Mouse (Mus musculus) spleen, embryonic (tissue): Measurements from ENCODE around the gene Gopc.

Experiments used
- CTCF ChIA-PET: fragments of 350-600 bp; sonication (Branson Sonifier 250); formaldehyde crosslinking; loops from one replicate; lab custom pipeline; 2022; lab: Charles Lee

Gopc gene

GRCm38 (mm10) chr10:52381845-52382591 lies at the start of gene Gopc:
TSS of gene Gopc (minus strand) at chr10:52382124.
- CTCF ChIA-PET, result interaction anchor here (0.6 to 1.7 kb wide), 2 partner anchors 21 to 165 kb away, joined by 3 to 4 read pairs; no protein-coding TSS in a partner anchor

- CTCF ChIA-PET, result no interaction called here
These were observed 49.0 kb upstream of the Gopc start for GRCm38 (mm10) chr10:52430953-52431352.

GRCm38 (mm10) chr10:52427634-52428415 lies 45.9 kb upstream of the Gopc start:
- CTCF ChIA-PET, result interaction anchor here (1.0 kb wide), 1 partner anchor 9 kb away, joined by 3 read pairs; no protein-coding TSS in a partner anchor

- CTCF ChIA-PET, result no interaction called here
These were observed 44.5 kb upstream of the Gopc start for GRCm38 (mm10) chr10:52426314-52426980.

GRCm38 (mm10) chr10:52423097-52423496 lies 41.2 kb upstream of the Gopc start:
- CTCF ChIA-PET, result interaction anchor here (0.6 kb wide), 1 partner anchor 8 kb away, joined by 4 read pairs; no protein-coding TSS in a partner anchor

GRCm38 (mm10) chr10:52421716-52422115 lies 39.8 kb upstream of the Gopc start:
- CTCF ChIA-PET, result no interaction called here

- CTCF ChIA-PET, result no interaction called here
These were observed 38.6 kb upstream of the Gopc start for GRCm38 (mm10) chr10:52420526-52420925.

- CTCF ChIA-PET, result no interaction called here
These were observed 37.5 kb upstream of the Gopc start for GRCm38 (mm10) chr10:52419402-52419801.

- CTCF ChIA-PET, result interaction anchor here (0.8 kb wide), 1 partner anchor 9 kb away, joined by 3 read pairs; no protein-coding TSS in a partner anchor
These were observed 37.0 kb upstream of the Gopc start for GRCm38 (mm10) chr10:52418931-52419330.

- CTCF ChIA-PET, result interaction anchor here (0.8 kb wide), 1 partner anchor 10 kb away, joined by 3 read pairs; no protein-coding TSS in a partner anchor
These were observed 36.3 kb upstream of the Gopc start for GRCm38 (mm10) chr10:52417998-52418860.

GRCm38 (mm10) chr10:52417299-52417997 lies 35.5 kb upstream of the Gopc start, which contains the start of gene Nus1:
TSS of gene Nus1 (plus strand) at chr10:52417547.
- CTCF ChIA-PET, result no interaction called here

GRCm38 (mm10) chr10:52416458-52416857 lies 34.5 kb upstream of the Gopc start:
- CTCF ChIA-PET, result no interaction called here

- CTCF ChIA-PET, result interaction anchor here (0.6 kb wide), 1 partner anchor 8 kb away, joined by 4 read pairs; no protein-coding TSS in a partner anchor
These were observed 33.1 kb upstream of the Gopc start for GRCm38 (mm10) chr10:52415020-52415419.

GRCm38 (mm10) chr10:52407526-52407925 lies 25.6 kb upstream of the Gopc start:
- CTCF ChIA-PET, result no interaction called here

GRCm38 (mm10) chr10:52405160-52405559 lies 23.2 kb upstream of the Gopc start:
- CTCF ChIA-PET, result no interaction called here

GRCm38 (mm10) chr10:52399722-52400121 lies 17.8 kb upstream of the Gopc start:
- CTCF ChIA-PET, result no interaction called here

GRCm38 (mm10) chr10:52398715-52399114 lies 16.8 kb upstream of the Gopc start:
- CTCF ChIA-PET, result no interaction called here

GRCm38 (mm10) chr10:52396647-52397046 lies 14.7 kb upstream of the Gopc start:
- CTCF ChIA-PET, result no interaction called here

GRCm38 (mm10) chr10:52391208-52391607 lies 9.3 kb upstream of the Gopc start:
- CTCF ChIA-PET, result no interaction called here

GRCm38 (mm10) chr10:52389438-52389837 lies 7.5 kb upstream of the Gopc start:
- CTCF ChIA-PET, result no interaction called here
